Mouse (Mus musculus): ENCODE data around the gene Vars. TPM values are rescaled to one million over a fixed set of nuclear protein-coding genes. Genes with fewer than 3 reads are reported as not detected.

Vars gene
- polyA plus RNA-seq, 1 experiment from 2014 or later: 138 TPM

Other genes with a start within 250 kb of the Vars start
- not detected in 2 replicates for gene Cyp21a1, start 196.4 kb upstream of the Vars start, polyA plus RNA-seq (2015; fragmentation: Nextera tagmentation; extraction: Ambion mirVana)
- gene Stk19, start 164.0 kb upstream of the Vars start, polyA plus RNA-seq (2015; fragmentation: Nextera tagmentation; extraction: Ambion mirVana): 39.3 and 48.6 TPM in 2 replicates
- 48.8 and 53.3 TPM in 2 replicates for gene Dxo, start 164.0 kb upstream of the Vars start, polyA plus RNA-seq (2015; fragmentation: Nextera tagmentation; extraction: Ambion mirVana)
- gene Skiv2l, start 150.8 kb upstream of the Vars start, polyA plus RNA-seq (2015; fragmentation: Nextera tagmentation; extraction: Ambion mirVana): 49.7 and 50.1 TPM in 2 replicates
- gene Nelfe, start 150.6 kb upstream of the Vars start, polyA plus RNA-seq (2015; fragmentation: Nextera tagmentation; extraction: Ambion mirVana): 82.4 and 88.6 TPM in 2 replicates
- gene Cfb, start 138.5 kb upstream of the Vars start, polyA plus RNA-seq (2015; fragmentation: Nextera tagmentation; extraction: Ambion mirVana): 5.2 and 6.2 TPM in 2 replicates
- 1.6 and 1.7 TPM in 2 replicates for gene Zbtb12, start 121.5 kb upstream of the Vars start, polyA plus RNA-seq (2015; fragmentation: Nextera tagmentation; extraction: Ambion mirVana)
- not detected in 2 replicates for gene Gm20547, start 118.9 kb upstream of the Vars start, polyA plus RNA-seq (2015; fragmentation: Nextera tagmentation; extraction: Ambion mirVana)
- gene C2, start 102.7 kb upstream of the Vars start, polyA plus RNA-seq (2015; fragmentation: Nextera tagmentation; extraction: Ambion mirVana): 7.6 TPM in 2 replicates
- gene Ehmt2, start 102.5 kb upstream of the Vars start, polyA plus RNA-seq (2015; fragmentation: Nextera tagmentation; extraction: Ambion mirVana): 38.6 and 47.9 TPM in 2 replicates
- gene Slc44a4, start 86.5 kb upstream of the Vars start, polyA plus RNA-seq (2015; fragmentation: Nextera tagmentation; extraction: Ambion mirVana): 0.57 and 0.81 TPM in 2 replicates
- gene Neu1, start 69.7 kb upstream of the Vars start, polyA plus RNA-seq (2015; fragmentation: Nextera tagmentation; extraction: Ambion mirVana): 25.7 and 28.2 TPM in 2 replicates
- gene Hspa1b, start 41.7 kb upstream of the Vars start, polyA plus RNA-seq (2015; fragmentation: Nextera tagmentation; extraction: Ambion mirVana): 0.72 and 0.83 TPM in 2 replicates
- not detected in 2 replicates for gene Gm20481, start 31.1 kb upstream of the Vars start, polyA plus RNA-seq (2015; fragmentation: Nextera tagmentation; extraction: Ambion mirVana)
- 6.8 and 7.6 TPM in 2 replicates for gene Hspa1a, start 28.8 kb upstream of the Vars start, polyA plus RNA-seq (2015; fragmentation: Nextera tagmentation; extraction: Ambion mirVana)
- 0.09 and 0.27 TPM in 2 replicates for gene Hspa1l, start 28.3 kb upstream of the Vars start, polyA plus RNA-seq (2015; fragmentation: Nextera tagmentation; extraction: Ambion mirVana)
- gene Lsm2, start 19.1 kb upstream of the Vars start, polyA plus RNA-seq (2015; fragmentation: Nextera tagmentation; extraction: Ambion mirVana): 179 and 197 TPM in 2 replicates
- gene Vwa7, start 15.6 kb downstream of the Vars start, polyA plus RNA-seq (2015; fragmentation: Nextera tagmentation; extraction: Ambion mirVana): 0.26 and 0.36 TPM in 2 replicates
- 18.2 and 22.5 TPM in 2 replicates for gene Sapcd1, start 27.0 kb downstream of the Vars start, polyA plus RNA-seq (2015; fragmentation: Nextera tagmentation; extraction: Ambion mirVana)
- 8.9 and 13.5 TPM in 2 replicates for gene Msh5, start 45.8 kb downstream of the Vars start, polyA plus RNA-seq (2015; fragmentation: Nextera tagmentation; extraction: Ambion mirVana)
- gene Clic1, start 49.0 kb downstream of the Vars start, polyA plus RNA-seq (2015; fragmentation: Nextera tagmentation; extraction: Ambion mirVana): 501 and 524 TPM in 2 replicates
- gene Ddah2, start 58.0 kb downstream of the Vars start, polyA plus RNA-seq (2015; fragmentation: Nextera tagmentation; extraction: Ambion mirVana): 51.6 and 57.5 TPM in 2 replicates
- gene Ly6g6c, start 64.4 kb downstream of the Vars start, polyA plus RNA-seq (2015; fragmentation: Nextera tagmentation; extraction: Ambion mirVana): 0.27 and 0.57 TPM in 2 replicates
- gene Mpig6b, start 65.2 kb downstream of the Vars start, polyA plus RNA-seq (2015; fragmentation: Nextera tagmentation; extraction: Ambion mirVana): 0.06 and 0.08 TPM in 2 replicates
- 0.89 and 1.0 TPM in 2 replicates for gene Ly6g6e, start 75.9 kb downstream of the Vars start, polyA plus RNA-seq (2015; fragmentation: Nextera tagmentation; extraction: Ambion mirVana)
- 0.55 and 0.60 TPM in 2 replicates for gene Ly6g6d, start 77.1 kb downstream of the Vars start, polyA plus RNA-seq (2015; fragmentation: Nextera tagmentation; extraction: Ambion mirVana)
- gene Ly6g6f, start 84.6 kb downstream of the Vars start, polyA plus RNA-seq (2015; fragmentation: Nextera tagmentation; extraction: Ambion mirVana): 0.12 TPM in 1 of 2 replicates, not detected in the other
- gene Abhd16a, start 88.3 kb downstream of the Vars start, polyA plus RNA-seq (2015; fragmentation: Nextera tagmentation; extraction: Ambion mirVana): 85.3 and 90.6 TPM in 2 replicates
- gene Ly6g5c, start 107.3 kb downstream of the Vars start, polyA plus RNA-seq (2015; fragmentation: Nextera tagmentation; extraction: Ambion mirVana): 0.37 TPM in 1 of 2 replicates, not detected in the other
- 3.7 and 4.0 TPM in 2 replicates for gene Ly6g5b, start 114.4 kb downstream of the Vars start, polyA plus RNA-seq (2015; fragmentation: Nextera tagmentation; extraction: Ambion mirVana)
- 26.9 and 31.2 TPM in 2 replicates for gene Gpank1, start 120.5 kb downstream of the Vars start, polyA plus RNA-seq (2015; fragmentation: Nextera tagmentation; extraction: Ambion mirVana)
- gene Csnk2b, start 121.1 kb downstream of the Vars start, polyA plus RNA-seq (2015; fragmentation: Nextera tagmentation; extraction: Ambion mirVana): 348 and 353 TPM in 2 replicates
- gene D17H6S53E, start 125.4 kb downstream of the Vars start, polyA plus RNA-seq (2015; fragmentation: Nextera tagmentation; extraction: Ambion mirVana): 11.2 and 14.7 TPM in 2 replicates
- gene Apom, start 131.1 kb downstream of the Vars start, polyA plus RNA-seq (2015; fragmentation: Nextera tagmentation; extraction: Ambion mirVana): 0.18 and 0.21 TPM in 2 replicates
- 42.3 and 48.0 TPM in 2 replicates for gene Bag6, start 134.2 kb downstream of the Vars start, polyA plus RNA-seq (2015; fragmentation: Nextera tagmentation; extraction: Ambion mirVana)
- 81.3 and 113 TPM in 2 replicates for gene Prrc2a, start 163.9 kb downstream of the Vars start, polyA plus RNA-seq (2015; fragmentation: Nextera tagmentation; extraction: Ambion mirVana)
- gene Aif1, start 175.1 kb downstream of the Vars start, polyA plus RNA-seq (2015; fragmentation: Nextera tagmentation; extraction: Ambion mirVana): 45.2 and 47.2 TPM in 2 replicates
- gene Lst1, start 187.5 kb downstream of the Vars start, polyA plus RNA-seq (2015; fragmentation: Nextera tagmentation; extraction: Ambion mirVana): 35.3 and 41.8 TPM in 2 replicates
- gene Ltb, start 193.5 kb downstream of the Vars start, polyA plus RNA-seq (2015; fragmentation: Nextera tagmentation; extraction: Ambion mirVana): 144 and 167 TPM in 2 replicates
- 4.2 and 5.7 TPM in 2 replicates for gene Tnf, start 201.0 kb downstream of the Vars start, polyA plus RNA-seq (2015; fragmentation: Nextera tagmentation; extraction: Ambion mirVana)
- gene Lta, start 204.4 kb downstream of the Vars start, polyA plus RNA-seq (2015; fragmentation: Nextera tagmentation; extraction: Ambion mirVana): 4.4 and 4.7 TPM in 2 replicates
- gene Gm16181, start 219.8 kb downstream of the Vars start, polyA plus RNA-seq (2015; fragmentation: Nextera tagmentation; extraction: Ambion mirVana): 0.26 and 0.69 TPM in 2 replicates
- gene Atp6v1g2, start 232.7 kb downstream of the Vars start, polyA plus RNA-seq (2015; fragmentation: Nextera tagmentation; extraction: Ambion mirVana): 1.3 and 1.8 TPM in 2 replicates
- gene Nfkbil1, start 234.8 kb downstream of the Vars start, polyA plus RNA-seq (2015; fragmentation: Nextera tagmentation; extraction: Ambion mirVana): 14.0 and 16.8 TPM in 2 replicates
- gene Ddx39b, start 240.8 kb downstream of the Vars start, polyA plus RNA-seq (2015; fragmentation: Nextera tagmentation; extraction: Ambion mirVana): 423 and 446 TPM in 2 replicates

Measured in thymus, postnatal 0 days (tissue).